Mouse (Mus musculus) hindbrain, embryonic 16.5 days (tissue): ENCODE measurements around the gene Mllt6. TPM values are rescaled to one million over a fixed set of nuclear protein-coding genes. Genes with fewer than 3 reads are reported as not detected.

Experiments
- ATAC-seq: fragments of 200-750 bp; cut with Nextera tagmentation; 2 replicates; pipeline ENCODE4 v1.8.0; 2017; ENCODE audit warnings: moderate TSS enrichment, moderate library complexity
- H3K27ac ChIP-seq: fragments of 300-500 bp; sonication (generic); 2 replicates; pipeline ENCODE4 v1.5.1; 2014; ENCODE audit warnings: low read depth, mild to moderate bottlenecking, control low read depth, low read length, moderate library complexity
- H3K27me3 ChIP-seq: fragments of 300-500 bp; sonication (generic); replicated peaks from 2 replicates; pipeline ENCODE4 v1.6.1; 2014; ENCODE audit warnings: low read length; ENCODE audit not compliant: control insufficient read depth, insufficient read depth
- H3K36me3 ChIP-seq: fragments of 300-500 bp; sonication (generic); 2 replicates; pipeline ENCODE4 v1.6.1; 2014; ENCODE audit warnings: mild to moderate bottlenecking, low read length, moderate library complexity, mixed read lengths; ENCODE audit not compliant: control insufficient read depth, insufficient read depth
- H3K4me1 ChIP-seq: fragments of 300-500 bp; sonication (generic); 2 replicates; pipeline ENCODE4 v1.6.1; 2014; ENCODE audit warnings: low read depth, low read length; ENCODE audit not compliant: control insufficient read depth, insufficient read depth
- H3K4me2 ChIP-seq: fragments of 300-500 bp; sonication (generic); 2 replicates; pipeline ENCODE4 v1.6.1; 2014; ENCODE audit warnings: mild to moderate bottlenecking, low read length, control low read depth, moderate library complexity
- H3K4me3 ChIP-seq: fragments of 300-500 bp; sonication (generic); 2 replicates; pipeline ENCODE4 v1.5.1; 2014; ENCODE audit warnings: mild to moderate bottlenecking, low read length, control low read depth, moderate library complexity
- H3K9ac ChIP-seq: fragments of 300-500 bp; sonication (generic); 2 replicates; pipeline ENCODE4 v1.6.1; 2014; ENCODE audit warnings: low read depth, mild to moderate bottlenecking, control low read depth, low read length, moderate library complexity
- H3K9me3 ChIP-seq: fragments of 300-500 bp; sonication (generic); 2 replicates; pipeline ENCODE4 v1.6.1; 2014; ENCODE audit warnings: mild to moderate bottlenecking, low read length, moderate library complexity; ENCODE audit not compliant: control insufficient read depth
- WGBS: fragments of 180-500 bp; shearing (Covaris S2); extraction: QIAGEN DNeasy Blood & Tissue Kit; methylation state at CpG from one replicate; pipeline ENCODE4 v1.1.7; 2014; 5-methylcytosine and 5-hydroxymethylcytosine counted together
- polyA plus RNA-seq: library from polyadenylated mRNA; unstranded; fragments of >200 nt; fragmentation: Nextera tagmentation; extraction: Ambion mirVana; gene quantifications from 2 replicates; pipeline ENCODE4 v1.2.1, GENCODE M21; 2015

Mllt6 gene
- 3.1 and 3.3 TPM in 2 replicates for polyA plus RNA-seq

DNA sequence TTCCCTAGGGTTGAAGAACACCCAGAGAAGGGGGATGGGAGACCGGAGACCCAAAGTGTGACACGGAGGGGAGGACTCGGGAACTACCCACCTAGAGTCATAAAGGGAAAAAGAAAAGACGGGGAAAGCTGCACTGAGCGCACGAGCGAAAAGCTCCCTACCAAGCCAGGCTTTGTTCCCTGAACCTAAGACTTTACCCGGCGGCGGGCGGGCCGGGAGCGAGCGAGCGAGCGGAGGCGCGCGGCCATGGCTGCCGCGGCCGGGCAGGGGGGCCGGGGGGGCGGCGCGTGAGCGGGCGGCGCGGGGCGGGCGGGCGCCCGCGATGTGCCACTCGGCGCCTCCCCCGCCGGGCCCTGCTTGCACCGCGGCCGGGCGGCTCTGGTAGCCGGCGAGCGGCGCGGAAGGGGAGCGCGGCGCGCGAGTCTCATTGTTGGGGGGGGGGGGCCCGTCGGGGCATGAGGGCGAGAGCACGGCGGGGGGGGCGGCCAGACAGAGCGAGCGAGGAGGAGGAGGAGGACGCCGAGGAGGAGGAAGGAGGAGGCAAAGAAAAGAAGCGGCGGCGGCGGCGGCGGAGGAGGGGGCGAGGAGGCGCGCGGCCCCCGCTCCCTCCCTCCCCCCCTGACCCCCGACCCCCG, at the start of gene Mllt6:
TSS of gene Mllt6 (plus strand) at position 522 of the 635 bp plus-strand sequence.
- Histone ChIP-seq H3K27me3 (peaks cover 9% of the 10 kb centered on the region), H3K27ac (peak within 1 kb of the TSS; percentile 81), H3K4me3 (peak within 1 kb of the TSS; percentile 88), H3K4me2 (peak within 1 kb of the TSS; percentile 90), H3K9me3 (no peaks in the 10 kb centered on the region), H3K9ac (peak within 1 kb of the TSS; percentile 88), H3K4me1 (peaks cover 43% of the 10 kb centered on the region), H3K36me3 (peaks cover 6% of the 10 kb centered on the region)
- ATAC-seq = peak; percentile 69
- 0% methylated on average over 14 of the region's 76 CpGs for WGBS

DNA sequence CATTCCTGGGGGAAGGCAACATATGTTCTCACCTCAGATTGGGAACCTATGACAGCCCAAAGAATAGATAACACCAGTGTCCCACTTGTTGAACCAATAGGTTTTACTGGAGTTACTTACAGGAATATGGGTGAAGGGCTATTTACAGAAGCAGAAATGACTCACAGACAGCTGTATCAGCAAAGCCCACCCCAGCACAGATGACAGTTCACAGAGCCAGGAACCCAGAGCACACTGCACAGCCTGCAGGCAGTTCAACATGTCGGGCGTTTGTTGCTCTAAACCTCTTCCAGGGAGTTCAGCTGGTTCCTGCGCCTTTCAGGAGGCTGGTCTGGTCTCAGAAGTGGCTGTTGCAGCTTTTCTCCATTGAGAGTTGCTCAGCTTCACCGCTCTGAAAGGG, 47.9 kb upstream of the Mllt6 start:
- 83% methylated on average over 4 of the region's 4 CpGs for WGBS
- no peaks in the 10 kb centered on the region for H3K36me3 ChIP-seq
- H3K4me2 ChIP-seq = no peak overlapping the region
- H3K27ac ChIP-seq = no peak overlapping the region
- no peak overlapping the region for H3K9ac ChIP-seq
- peaks cover 7% of the 10 kb centered on the region; the same call in 1 of the 2 replicates for H3K27me3 ChIP-seq
- H3K4me1 ChIP-seq = no peaks in the 10 kb centered on the region
- H3K9me3 ChIP-seq = no peaks in the 10 kb centered on the region
- no peak for ATAC-seq
- no peak overlapping the region for H3K4me3 ChIP-seq

DNA sequence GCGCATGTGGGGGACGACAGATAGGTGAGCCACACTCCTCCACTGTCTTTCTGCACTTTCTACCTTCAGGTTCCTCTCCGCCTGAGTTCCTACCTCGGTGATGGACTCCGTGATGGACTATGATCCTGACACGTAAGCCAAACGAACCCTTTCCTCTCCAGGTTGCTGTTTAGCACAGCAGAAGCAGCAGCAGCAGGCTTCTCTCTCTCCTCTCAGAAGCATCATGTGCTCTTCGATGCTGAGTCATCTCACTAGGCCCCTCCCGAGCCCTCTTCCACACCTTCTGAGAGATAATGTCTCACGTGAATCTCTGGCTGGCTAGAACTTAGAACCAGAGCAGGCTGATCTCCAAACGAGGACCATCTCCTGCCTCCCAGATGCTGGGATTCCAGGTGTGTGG, 44.8 kb upstream of the Mllt6 start:
- H3K27ac ChIP-seq = no peak overlapping the region
- no peak overlapping the region for H3K9ac ChIP-seq
- H3K36me3 ChIP-seq = no peaks in the 10 kb centered on the region
- no peaks in the 10 kb centered on the region for H3K9me3 ChIP-seq
- H3K4me2 ChIP-seq = no peak overlapping the region
- WGBS = 58% methylated on average over 11 of the region's 11 CpGs
- peaks cover 7% of the 10 kb centered on the region; the same call in 1 of the 2 replicates for H3K27me3 ChIP-seq
- ATAC-seq = no peak
- no peaks in the 10 kb centered on the region for H3K4me1 ChIP-seq
- no peak overlapping the region for H3K4me3 ChIP-seq

DNA sequence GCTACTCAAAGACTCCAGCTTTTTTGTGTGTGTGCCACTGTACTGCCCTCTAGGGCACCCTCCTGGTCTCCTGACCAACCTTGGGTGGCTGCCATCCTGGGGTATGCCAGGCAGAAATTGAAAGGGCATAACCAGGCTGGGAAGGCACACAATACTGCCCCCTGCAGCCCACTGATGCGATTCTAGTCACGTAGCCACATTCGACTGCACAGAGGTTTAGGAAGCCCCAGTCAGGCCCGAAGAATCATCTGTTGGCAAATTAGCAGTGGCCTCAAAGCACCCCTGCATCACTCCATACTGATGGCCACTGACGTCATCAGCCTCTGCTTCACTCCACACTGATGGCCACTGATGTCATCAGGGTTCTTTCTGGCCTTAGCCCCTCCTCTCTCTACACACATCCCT, 43.8 kb upstream of the Mllt6 start:
- Histone ChIP-seq H3K27ac (no peak overlapping the region), H3K27me3 (peaks cover 7% of the 10 kb centered on the region), H3K4me3 (no peak overlapping the region), H3K4me2 (no peak overlapping the region), H3K4me1 (no peaks in the 10 kb centered on the region), H3K36me3 (no peaks in the 10 kb centered on the region), H3K9ac (no peak overlapping the region), H3K9me3 (no peaks in the 10 kb centered on the region)
- whole genome bisulfite sequencing = 25% methylated on average over 5 of the region's 5 CpGs
- ATAC-seq = peak; percentile 83

DNA sequence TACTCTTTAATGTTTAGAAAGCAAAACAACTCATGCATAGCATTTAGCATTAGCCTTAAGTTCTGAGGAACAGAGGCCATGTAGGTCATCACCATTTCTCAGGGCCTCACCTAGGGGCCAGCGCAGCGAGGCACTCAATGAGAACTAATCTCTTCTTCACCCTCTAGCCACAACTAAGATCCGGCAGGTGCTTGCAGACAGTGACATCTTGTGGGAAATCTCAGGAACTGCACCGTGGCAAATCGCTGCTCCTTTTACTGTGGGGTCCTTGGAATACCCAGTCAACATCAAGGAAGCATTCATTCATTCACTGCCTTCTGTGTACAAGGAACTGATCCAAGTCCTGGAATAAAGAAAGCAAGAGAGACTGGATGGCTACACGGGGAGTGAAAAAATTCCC, 40.8 kb upstream of the Mllt6 start:
- 1% methylated on average over 6 of the region's 6 CpGs for WGBS
- Histone ChIP-seq H3K9me3 (no peaks in the 10 kb centered on the region), H3K4me2 (no peak overlapping the region), H3K9ac (no peak overlapping the region), H3K4me1 (peaks cover 2% of the 10 kb centered on the region; the same call in 1 of the 2 replicates), H3K27ac (no peak overlapping the region), H3K36me3 (no peaks in the 10 kb centered on the region), H3K27me3 (peaks cover 20% of the 10 kb centered on the region), H3K4me3 (no peak overlapping the region)
- peak; percentile 67 for ATAC-seq

DNA sequence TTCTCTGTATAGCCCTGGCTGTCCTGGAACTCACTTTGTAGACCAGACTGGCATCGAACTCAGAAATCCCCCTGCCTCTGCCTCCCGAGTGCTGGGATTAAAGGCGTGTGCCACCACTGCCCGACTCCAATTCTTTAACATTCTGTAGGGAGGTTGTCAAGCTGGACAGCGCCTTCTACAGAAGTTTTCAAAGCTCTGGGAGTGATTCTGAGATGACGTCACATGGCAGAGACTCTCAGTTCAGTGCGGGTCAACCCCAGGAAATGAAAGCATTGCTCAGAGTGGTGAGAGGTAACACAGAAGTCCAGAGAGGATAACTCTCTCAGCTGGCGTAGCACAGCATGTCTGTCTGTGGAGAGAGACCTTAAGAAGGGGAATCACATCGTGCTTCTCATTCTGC, 40.0 kb upstream of the Mllt6 start:
- no peak overlapping the region for H3K4me3 ChIP-seq
- H3K4me1 ChIP-seq = peaks cover 8% of the 10 kb centered on the region
- no peaks in the 10 kb centered on the region for H3K9me3 ChIP-seq
- no peaks in the 10 kb centered on the region for H3K36me3 ChIP-seq
- H3K27ac ChIP-seq = no peak overlapping the region
- peaks cover 27% of the 10 kb centered on the region for H3K27me3 ChIP-seq
- no peak overlapping the region for H3K4me2 ChIP-seq
- H3K9ac ChIP-seq = no peak overlapping the region
- no peak for ATAC-seq
- WGBS = 70% methylated on average over 9 of the region's 9 CpGs

DNA sequence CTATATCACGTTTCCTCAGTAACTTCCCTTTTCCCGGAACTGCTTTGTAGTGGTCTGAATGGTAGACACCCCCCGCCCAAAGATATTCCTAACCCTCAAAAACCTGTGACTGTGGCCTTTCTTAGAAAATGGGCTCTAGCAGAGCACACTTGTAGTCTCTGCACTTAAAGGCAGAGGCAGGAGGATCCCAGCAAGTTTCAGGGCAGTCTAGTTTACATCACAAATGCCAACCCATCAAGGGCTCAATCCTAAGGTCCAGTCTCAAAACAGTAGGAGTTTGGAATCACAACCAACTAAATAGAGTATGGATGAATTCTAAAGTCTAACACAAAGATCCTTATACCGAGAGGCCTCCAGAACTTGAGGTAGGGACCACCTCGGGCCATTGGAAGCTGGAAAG, 37.7 kb upstream of the Mllt6 start:
- ATAC-seq = no peak
- no peak overlapping the region for H3K4me3 ChIP-seq
- peaks cover 44% of the 10 kb centered on the region for H3K27me3 ChIP-seq
- H3K9ac ChIP-seq = no peak overlapping the region
- no peaks in the 10 kb centered on the region for H3K9me3 ChIP-seq
- peaks cover 24% of the 10 kb centered on the region for H3K4me1 ChIP-seq
- no peak overlapping the region for H3K4me2 ChIP-seq
- WGBS = 78% methylated on average over 5 of the region's 5 CpGs
- no peak overlapping the region for H3K27ac ChIP-seq
- no peaks in the 10 kb centered on the region for H3K36me3 ChIP-seq

DNA sequence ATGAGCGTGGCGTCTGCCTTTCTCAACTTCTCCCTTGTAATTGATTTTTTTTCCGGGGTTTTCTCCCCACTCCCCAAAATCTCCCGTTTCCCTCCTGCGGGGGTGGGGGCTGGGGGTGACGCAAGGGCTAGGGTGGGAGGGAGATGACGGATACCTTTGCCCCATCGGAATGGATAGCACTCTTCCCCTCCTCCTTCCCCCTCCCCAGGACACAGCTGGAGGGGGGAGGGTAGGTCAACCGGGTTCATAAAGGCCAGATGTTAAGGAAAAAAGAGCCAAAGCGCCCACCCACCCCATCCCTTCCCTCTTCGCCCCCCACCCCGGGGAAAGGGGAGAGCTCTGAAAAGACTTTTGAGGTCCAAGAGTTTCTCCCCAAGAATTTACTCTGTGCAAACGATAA, 36.8 kb upstream of the Mllt6 start:
- Histone ChIP-seq H3K27me3 (peaks cover 53% of the 10 kb centered on the region), H3K9ac (no peak overlapping the region), H3K36me3 (no peaks in the 10 kb centered on the region), H3K27ac (no peak overlapping the region), H3K9me3 (no peaks in the 10 kb centered on the region), H3K4me3 (no peak overlapping the region), H3K4me2 (no peak overlapping the region), H3K4me1 (peaks cover 24% of the 10 kb centered on the region)
- no peak for ATAC-seq
- WGBS = 13% methylated on average over 13 of the region's 13 CpGs

DNA sequence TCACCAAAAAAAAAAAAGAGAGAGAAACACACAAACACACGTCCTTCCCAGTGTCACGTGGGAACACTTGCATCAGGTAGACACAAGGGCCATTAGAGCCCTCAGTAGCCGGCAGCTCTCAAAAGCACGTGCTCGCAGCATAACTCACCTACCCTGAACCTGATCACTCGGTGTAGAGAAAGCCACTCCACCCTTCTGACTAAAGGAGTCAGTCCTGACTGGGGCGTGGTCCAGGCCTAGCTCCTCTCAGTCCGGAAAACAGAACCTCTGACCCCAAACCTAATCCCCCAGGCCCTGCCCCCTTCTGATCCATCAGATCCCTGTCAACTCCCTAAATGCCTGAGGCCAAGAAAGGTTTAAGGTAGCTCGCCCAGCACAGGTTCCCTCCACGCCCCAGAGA, 36.4 kb upstream of the Mllt6 start:
- Histone ChIP-seq H3K4me1 (peaks cover 24% of the 10 kb centered on the region), H3K4me2 (no peak overlapping the region), H3K9me3 (no peaks in the 10 kb centered on the region), H3K27me3 (peaks cover 55% of the 10 kb centered on the region), H3K27ac (no peak overlapping the region), H3K36me3 (no peaks in the 10 kb centered on the region), H3K4me3 (no peak overlapping the region), H3K9ac (no peak overlapping the region)
- no peak for ATAC-seq
- 13% methylated on average over 10 of the region's 10 CpGs for WGBS
